Comparison of ENCODE assay signal across 12 mouse cellular contexts in genomic region chr19:36809476-36810168, GRCm38 (mm10). TPM values are rescaled to one million over a fixed set of nuclear protein-coding genes. Genes with fewer than 3 reads are reported as not detected.
A peak's percentile ranks its signal among the peaks of the same experiment; 100 is the strongest.
DNase-seq lines count a peak whose midpoint lies in the region; ATAC-seq and TF ChIP-seq lines count a peak whose summit lies in the region.
"Had no signal": no experiment of that assay in that cellular context is flagged by ENCODE, and none has a peak within 500 bp of the region (broad histone marks: within the 10 kb centered on the region; RNA-seq: fewer than 3 reads in every experiment).

No protein-coding gene starts in this region.

- H3K4me1 ChIP-seq in lung, postnatal 0 days (ENCODE audit: insufficient read depth, low read depth, low read length), result no peaks in the 10 kb centered on the region
- peaks cover 13% of the 10 kb centered on the region; the same call in 1 of the 2 replicates for H3K4me1 ChIP-seq in kidney, embryonic 15.5 days
- H3K4me1 ChIP-seq in stomach, embryonic 15.5 days, result no peaks in the 10 kb centered on the region
- H3K4me1 ChIP-seq in heart, embryonic 12.5 days (replicated peaks), result 0 out of 2 replicates have a peak, but pooled peaks cover 3% of the 10 kb centered on the region
- H3K4me1 ChIP-seq: hindbrain, embryonic 15.5 days had no signal

- H3K9ac ChIP-seq in lung, postnatal 0 days (replicated peaks; ENCODE audit: low read depth), result no peak overlapping the region
- H3K9ac ChIP-seq in kidney, embryonic 15.5 days, result no peak overlapping the region
- no peak overlapping the region for H3K9ac ChIP-seq in stomach, embryonic 15.5 days
- no peak overlapping the region for H3K9ac ChIP-seq in heart, embryonic 12.5 days
- H3K9ac ChIP-seq: hindbrain, embryonic 15.5 days had no signal

- H3K4me3 ChIP-seq in lung, postnatal 0 days (ENCODE audit: low read depth, low read length), result no peak overlapping the region
- H3K4me3 ChIP-seq in kidney, embryonic 15.5 days (replicated peaks), result no peak overlapping the region
- H3K4me3 ChIP-seq in stomach, embryonic 15.5 days (replicated peaks), result no peak overlapping the region
- H3K4me3 ChIP-seq in heart, embryonic 12.5 days, result no peak overlapping the region
- H3K4me3 ChIP-seq: erythroblast, embryonic 14.5 days; heart, adult 2 months; hindbrain, embryonic 15.5 days had no signal

- no peaks in the 10 kb centered on the region for H3K9me3 ChIP-seq in lung, postnatal 0 days (ENCODE audit: low read length)
- no peaks in the 10 kb centered on the region for H3K9me3 ChIP-seq in kidney, embryonic 15.5 days (replicated peaks)
- no peaks in the 10 kb centered on the region for H3K9me3 ChIP-seq in stomach, embryonic 15.5 days
- H3K9me3 ChIP-seq in heart, embryonic 12.5 days (replicated peaks), result no peaks in the 10 kb centered on the region
- H3K9me3 ChIP-seq: hindbrain, embryonic 15.5 days had no signal

- no peak for TF ChIP-seq EP300 in lung, postnatal 0 days (IDR thresholded peaks at IDR 0.05)

- H3K4me2 ChIP-seq in lung, postnatal 0 days (replicated peaks; ENCODE audit: low read depth, low read length), result no peak overlapping the region
- no peak overlapping the region for H3K4me2 ChIP-seq in kidney, embryonic 15.5 days
- no peak overlapping the region for H3K4me2 ChIP-seq in stomach, embryonic 15.5 days
- H3K4me2 ChIP-seq in heart, embryonic 12.5 days, result no peak overlapping the region

- no peak overlapping the region for H3K27ac ChIP-seq in lung, postnatal 0 days (ENCODE audit: low read length)
- peak overlapping the region; percentile 86 for H3K27ac ChIP-seq in kidney, embryonic 15.5 days
- peak overlapping the region; percentile 59; the same call in 1 of the 2 replicates for H3K27ac ChIP-seq in stomach, embryonic 15.5 days
- no peak overlapping the region for H3K27ac ChIP-seq in heart, embryonic 12.5 days (ENCODE audit: poor library complexity, severe bottlenecking)
- H3K27ac ChIP-seq: heart, adult 2 months; hindbrain, embryonic 15.5 days had no signal

- 32% methylated on average over 12 of the region's 12 CpGs for WGBS in lung, postnatal 0 days
- WGBS in kidney, embryonic 15.5 days, result 41% methylated on average over 12 of the region's 12 CpGs
- 30% methylated on average over 12 of the region's 12 CpGs for WGBS in stomach, embryonic 15.5 days
- 39% methylated on average over 12 of the region's 12 CpGs for WGBS in heart, embryonic 12.5 days

- no peaks in the 10 kb centered on the region for H3K36me3 ChIP-seq in lung, postnatal 0 days (ENCODE audit: insufficient read depth, low read length)
- H3K36me3 ChIP-seq in kidney, embryonic 15.5 days, result no peaks in the 10 kb centered on the region
- H3K36me3 ChIP-seq in stomach, embryonic 15.5 days, result no peaks in the 10 kb centered on the region
- no peaks in the 10 kb centered on the region for H3K36me3 ChIP-seq in heart, embryonic 12.5 days
- H3K36me3 ChIP-seq: hindbrain, embryonic 15.5 days had no signal

- ATAC-seq in lung, postnatal 0 days, result 0 out of 2 replicates have a peak, but pooled peaks have one; percentile 43
- ATAC-seq in kidney, embryonic 15.5 days (replicated peaks; ENCODE audit: low FRiP score), result no peak
- ATAC-seq in stomach, embryonic 15.5 days (ENCODE audit: insufficient read depth, low FRiP score, low read depth), result no peak
- no peak for ATAC-seq in heart, embryonic 12.5 days (ENCODE audit: insufficient number of reproducible peaks, low FRiP score)

- no peaks in the 10 kb centered on the region for H3K27me3 ChIP-seq in lung, postnatal 0 days (replicated peaks; ENCODE audit: insufficient read depth, low read length)
- H3K27me3 ChIP-seq in kidney, embryonic 15.5 days, result no peaks in the 10 kb centered on the region
- H3K27me3 ChIP-seq in stomach, embryonic 15.5 days (replicated peaks), result no peaks in the 10 kb centered on the region
- H3K27me3 ChIP-seq in heart, embryonic 12.5 days (replicated peaks), result no peaks in the 10 kb centered on the region
- H3K27me3 ChIP-seq: hindbrain, embryonic 15.5 days had no signal

- no peak for TF ChIP-seq CTCF in lung, postnatal 0 days (IDR thresholded peaks at IDR 0.05)

- DNase-seq in cerebellum, postnatal 10 days, result peak; percentile 42 to 60
- no peak for DNase-seq in cerebellum, adult 18-20 months
- no peak for DNase-seq in lung, postnatal 0 days (ENCODE audit: low spot score)
- DNase-seq in lung, postnatal 36 days, result no peak
- DNase-seq in layer of hippocampus, adult 9-11 months, result no peak
- DNase-seq: heart, adult 2 months; right cerebral cortex, postnatal 25 days had no signal

RNA-seq across cellular contexts. Expression of gene Tnks2, which starts 24.4 kb away (rescaled TPM):
- polyA plus RNA-seq in lung, postnatal 0 days (2015; fragmentation: Nextera tagmentation; extraction: Ambion mirVana), result 25.4 and 28.7 TPM in 2 replicates
- 50.4 and 53.1 TPM in 2 replicates for polyA plus RNA-seq in kidney, embryonic 15.5 days (2015; fragmentation: Nextera tagmentation; extraction: Ambion mirVana)
- polyA plus RNA-seq in stomach, embryonic 15.5 days (2015; fragmentation: Nextera tagmentation; extraction: Ambion mirVana), result 41.4 and 46.2 TPM in 2 replicates
- polyA plus RNA-seq in heart, embryonic 12.5 days (2016; fragmentation: Nextera tagmentation; extraction: Ambion mirVana), result 76.5 and 81.3 TPM in 2 replicates

Comparison
In these comparisons a context has a peak if more than half of its experiments do, and no peak if none do; other contexts are left out.
1. DNase-seq: peak in cerebellum, postnatal 10 days (2 of 2); none in cerebellum, adult 18-20 months (0 of 2), lung, postnatal 0 days (single experiment), lung, postnatal 36 days (single experiment) and layer of hippocampus, adult 9-11 months (single experiment).
2. H3K27ac ChIP-seq: peak in kidney, embryonic 15.5 days (single experiment) and stomach, embryonic 15.5 days (single experiment); none in lung, postnatal 0 days (single experiment) and heart, embryonic 12.5 days (single experiment).